Comparison of ENCODE assay signal across 8 mouse cellular contexts in the genomic region with DNA sequence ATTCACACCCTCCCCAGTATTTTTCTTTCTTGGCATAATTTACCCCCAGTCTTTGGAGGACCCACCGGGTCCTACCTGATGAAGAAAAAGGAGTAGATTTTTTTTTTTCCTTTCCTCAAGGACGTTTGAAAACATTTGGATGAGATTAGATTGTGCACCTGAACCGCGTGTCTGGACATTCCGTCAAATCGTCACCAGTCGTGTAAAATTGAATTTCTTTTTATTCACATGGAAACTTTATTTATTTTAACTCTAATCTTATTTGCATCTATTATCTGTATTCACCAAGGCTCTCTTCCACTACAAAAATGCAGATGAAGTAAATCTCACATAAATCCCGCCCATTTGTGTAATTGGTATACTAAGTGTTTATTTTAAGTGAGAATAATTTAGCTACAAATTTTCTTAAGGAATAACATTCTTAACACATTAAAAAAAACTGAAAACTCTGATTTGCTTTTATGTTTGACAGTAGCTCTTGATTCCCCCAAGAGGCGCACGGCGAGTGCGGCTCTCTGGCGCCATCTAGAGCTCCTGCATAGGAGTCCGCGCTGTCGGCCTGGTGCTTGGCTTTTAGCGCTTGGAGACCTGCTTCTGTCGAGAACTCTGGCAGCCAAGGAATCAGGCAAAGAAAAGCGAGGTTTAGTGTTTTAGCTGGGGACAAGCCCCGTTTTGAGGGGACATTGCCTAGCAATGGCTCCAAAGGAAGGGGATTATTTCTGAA. TPM values are rescaled to one million over a fixed set of nuclear protein-coding genes. Genes with fewer than 3 reads are reported as not detected.
A peak's percentile ranks its signal among the peaks of the same experiment; 100 is the strongest.
DNase-seq lines count a peak whose midpoint lies in the region; ATAC-seq and TF ChIP-seq lines count a peak whose summit lies in the region.

No protein-coding gene starts in this region.

- TF ChIP-seq EP300 in heart, adult 2 months (IDR thresholded peaks at IDR 0.05; ENCODE audit: insufficient read depth, low read depth, low read length) = peak; percentile 59; the same call in 1 of the 2 replicates

- peaks cover 34% of the 10 kb centered on the region for H3K4me1 ChIP-seq in embryonic facial prominence, embryonic 12.5 days
- H3K4me1 ChIP-seq in heart, adult 2 months (ENCODE audit: control insufficient read depth, insufficient read depth, low read length) = peaks cover 2% of the 10 kb centered on the region; the same call in 1 of the 2 replicates
- H3K4me1 ChIP-seq in kidney, adult 2 months (ENCODE audit: control insufficient read depth, insufficient read depth, low read length) = no peaks in the 10 kb centered on the region; the same call in none of the 2 replicates
- peaks cover 48% of the 10 kb centered on the region for H3K4me1 ChIP-seq in limb, embryonic 12.5 days (replicated peaks)
- H3K4me1 ChIP-seq in midbrain, embryonic 15.5 days = peaks cover 46% of the 10 kb centered on the region
- H3K4me1 ChIP-seq in spleen, adult 2 months (ENCODE audit: control insufficient read depth, insufficient read depth, insufficient read length) = peaks cover 34% of the 10 kb centered on the region

- 2% methylated on average over 20 of the region's 20 CpGs for WGBS in embryonic facial prominence, embryonic 12.5 days
- WGBS in heart, adult 2 months = 8% methylated on average over 20 of the region's 20 CpGs
- 5% methylated on average over 20 of the region's 20 CpGs for WGBS in kidney, adult 2 months
- WGBS in limb, embryonic 12.5 days = 2% methylated on average over 20 of the region's 20 CpGs
- under 1% methylated on average over 20 of the region's 20 CpGs for WGBS in midbrain, embryonic 15.5 days
- 3% methylated on average over 20 of the region's 20 CpGs for WGBS in spleen, adult 2 months

- intact Hi-C loops in heart, adult 2 months (cut with DNase I) = loop anchor here (1.0 to 10.0 kb wide), 7 partner anchors 63 to 1731 kb away; a partner anchor contains a TSS

- no peak overlapping the region for H3K4me3 ChIP-seq in embryonic facial prominence, embryonic 12.5 days
- no peak overlapping the region for H3K4me3 ChIP-seq in heart, adult 2 months
- no peak overlapping the region for H3K4me3 ChIP-seq in kidney, adult 2 months (ENCODE audit: insufficient read depth, low read depth, low read length)
- H3K4me3 ChIP-seq in limb, embryonic 12.5 days (replicated peaks) = peak overlapping the region; percentile 29
- H3K4me3 ChIP-seq in midbrain, embryonic 15.5 days = peak overlapping the region; percentile 24; the same call in 1 of the 2 replicates
- no peak overlapping the region for H3K4me3 ChIP-seq in spleen, adult 2 months (ENCODE audit: extremely low read depth, insufficient read depth, insufficient read length)

- peak; percentile 75 for DNase-seq in 3134 (ENCODE audit: extremely low read depth, insufficient read length, low spot score)
- DNase-seq in adrenal gland, postnatal 25 days = peak; percentile 89
- peak; percentile 86 to 90 for DNase-seq in heart, adult 2 months
- peak; percentile 90 for DNase-seq in kidney, adult 2 months
- DNase-seq in spleen, adult 2 months (ENCODE audit: low read depth in 1 of 2, low spot score in 2 of 2) = peak; percentile 79 to 85

- H3K9ac ChIP-seq in embryonic facial prominence, embryonic 12.5 days = 0 out of 2 replicates have a peak overlapping the region, but pooled peaks have one; percentile 9
- no peak overlapping the region for H3K9ac ChIP-seq in heart, adult 2 months (ENCODE audit: low read depth, low read length)
- H3K9ac ChIP-seq in limb, embryonic 12.5 days (replicated peaks) = no peak overlapping the region
- no peak overlapping the region for H3K9ac ChIP-seq in midbrain, embryonic 15.5 days

- TF ChIP-seq POLR2A in heart, adult 2 months (IDR thresholded peaks at IDR 0.05; ENCODE audit: insufficient read depth, low read depth, low read length) = no peak
- TF ChIP-seq POLR2A in kidney, adult 2 months (IDR thresholded peaks at IDR 0.05; ENCODE audit: low read depth, low read length) = no peak
- no peak for TF ChIP-seq POLR2A in spleen, adult 2 months (IDR thresholded peaks at IDR 0.05; ENCODE audit: low read depth, low read length)

- H3K27ac ChIP-seq in embryonic facial prominence, embryonic 12.5 days = no peak overlapping the region
- H3K27ac ChIP-seq in heart, adult 2 months = no peak overlapping the region
- no peak overlapping the region for H3K27ac ChIP-seq in kidney, adult 2 months (ENCODE audit: insufficient read depth, low read depth, low read length)
- no peak overlapping the region for H3K27ac ChIP-seq in limb, embryonic 12.5 days
- H3K27ac ChIP-seq in midbrain, embryonic 15.5 days = peak overlapping the region; percentile 65
- no peak overlapping the region for H3K27ac ChIP-seq in spleen, adult 2 months (ENCODE audit: insufficient read depth, low read length)

- no peak; the same call in none of the 2 replicates for TF ChIP-seq CTCF in heart, adult 2 months (IDR thresholded peaks at IDR 0.05)
- peak; percentile 94 for TF ChIP-seq CTCF in kidney, adult 2 months (conservative IDR thresholded peaks at IDR 0.05; ENCODE audit: insufficient read depth, insufficient read length, low read depth, low read length)
- peak; percentile 99 for TF ChIP-seq CTCF in spleen, adult 2 months (IDR thresholded peaks at IDR 0.05; ENCODE audit: extremely low read depth, insufficient read depth, insufficient read length, insufficient replicate concordance)

- H3K27me3 ChIP-seq in embryonic facial prominence, embryonic 12.5 days = peaks cover 53% of the 10 kb centered on the region
- peaks cover 41% of the 10 kb centered on the region for H3K27me3 ChIP-seq in heart, adult 2 months (ENCODE audit: control insufficient read depth, insufficient read depth, low read length)
- peaks cover 23% of the 10 kb centered on the region for H3K27me3 ChIP-seq in kidney, adult 2 months (replicated peaks; ENCODE audit: control insufficient read depth, insufficient read depth, low read length)
- H3K27me3 ChIP-seq in limb, embryonic 12.5 days = peaks cover 71% of the 10 kb centered on the region
- H3K27me3 ChIP-seq in midbrain, embryonic 15.5 days (replicated peaks) = peaks cover 52% of the 10 kb centered on the region
- peaks cover 47% of the 10 kb centered on the region for H3K27me3 ChIP-seq in spleen, adult 2 months (ENCODE audit: control insufficient read depth, insufficient read depth, low read length)

- no peaks in the 10 kb centered on the region for H3K36me3 ChIP-seq in embryonic facial prominence, embryonic 12.5 days
- no peaks in the 10 kb centered on the region for H3K36me3 ChIP-seq in heart, adult 2 months (ENCODE audit: control insufficient read depth, insufficient read depth, low read length)
- no peaks in the 10 kb centered on the region for H3K36me3 ChIP-seq in kidney, adult 2 months (ENCODE audit: control insufficient read depth, insufficient read depth, low read length)
- no peaks in the 10 kb centered on the region for H3K36me3 ChIP-seq in limb, embryonic 12.5 days
- no peaks in the 10 kb centered on the region for H3K36me3 ChIP-seq in midbrain, embryonic 15.5 days (replicated peaks)
- no peaks in the 10 kb centered on the region for H3K36me3 ChIP-seq in spleen, adult 2 months (ENCODE audit: control insufficient read depth, insufficient read depth, low read length)

- H3K9me3 ChIP-seq in embryonic facial prominence, embryonic 12.5 days = no peaks in the 10 kb centered on the region
- H3K9me3 ChIP-seq in limb, embryonic 12.5 days = no peaks in the 10 kb centered on the region
- no peaks in the 10 kb centered on the region for H3K9me3 ChIP-seq in midbrain, embryonic 15.5 days

- no peak for ATAC-seq in embryonic facial prominence, embryonic 12.5 days (ENCODE audit: insufficient number of reproducible peaks, insufficient read depth, low FRiP score, low TSS enrichment)
- ATAC-seq in limb, embryonic 12.5 days (ENCODE audit: insufficient number of reproducible peaks, insufficient read depth, low FRiP score, low TSS enrichment, low read depth) = no peak
- peak; percentile 83 for ATAC-seq in midbrain, embryonic 15.5 days (replicated peaks)

- no peaks in the 10 kb centered on the region for H3K79me2 ChIP-seq in heart, adult 2 months (replicated peaks; ENCODE audit: control insufficient read depth, insufficient read depth, low read length)

- peak overlapping the region; percentile 37 for H3K4me2 ChIP-seq in embryonic facial prominence, embryonic 12.5 days (replicated peaks)
- H3K4me2 ChIP-seq in limb, embryonic 12.5 days = peak overlapping the region; percentile 54
- peak overlapping the region; percentile 34 for H3K4me2 ChIP-seq in midbrain, embryonic 15.5 days

RNA-seq across cellular contexts. Expression of a gene that starts 6.6 kb away (rescaled TPM):
- not detected in 2 replicates for total RNA-seq in adrenal gland, postnatal 25 days (2021)
- polyA plus RNA-seq in embryonic facial prominence, embryonic 12.5 days (2016; fragmentation: Nextera tagmentation; extraction: Ambion mirVana) = 0.90 and 1.6 TPM in 2 replicates
- not detected for total RNA-seq in heart, adult 2 months (2021)
- polyA plus RNA-seq in heart, adult 2 months (2012; rRNA removed) = not detected in 2 replicates
- not detected in 2 replicates for polyA plus RNA-seq in kidney, adult 2 months (2012; rRNA removed)
- polyA plus RNA-seq in limb, embryonic 12.5 days (2016; fragmentation: Nextera tagmentation; extraction: Ambion mirVana) = 2.5 and 3.0 TPM in 2 replicates
- polyA plus RNA-seq in midbrain, embryonic 15.5 days (2015; fragmentation: Nextera tagmentation; extraction: Ambion mirVana) = 3.5 and 5.3 TPM in 2 replicates
- not detected in 2 replicates for polyA plus RNA-seq in spleen, adult 2 months (2012; rRNA removed)

RNA-seq across cellular contexts. Expression of a gene that starts 34.1 kb away (rescaled TPM):
- 24.1 and 29.1 TPM in 2 replicates for total RNA-seq in adrenal gland, postnatal 25 days (2021)
- 13.9 and 16.2 TPM in 2 replicates for polyA plus RNA-seq in embryonic facial prominence, embryonic 12.5 days (2016; fragmentation: Nextera tagmentation; extraction: Ambion mirVana)
- 10 to 100 TPM; 24.0 to 27.8 TPM for total RNA-seq in heart, adult 2 months (2021)
- polyA plus RNA-seq in heart, adult 2 months (2012; rRNA removed) = 11.4 and 24.5 TPM in 2 replicates
- 14.7 and 18.1 TPM in 2 replicates for polyA plus RNA-seq in kidney, adult 2 months (2012; rRNA removed)
- 17.9 and 18.7 TPM in 2 replicates for polyA plus RNA-seq in limb, embryonic 12.5 days (2016; fragmentation: Nextera tagmentation; extraction: Ambion mirVana)
- polyA plus RNA-seq in midbrain, embryonic 15.5 days (2015; fragmentation: Nextera tagmentation; extraction: Ambion mirVana) = 6.9 and 7.7 TPM in 2 replicates
- polyA plus RNA-seq in spleen, adult 2 months (2012; rRNA removed) = 2.3 and 2.9 TPM in 2 replicates

RNA-seq across cellular contexts. Expression of a gene that starts 34.2 kb away (rescaled TPM):
- total RNA-seq in adrenal gland, postnatal 25 days (2021) = 22.7 and 27.6 TPM in 2 replicates
- polyA plus RNA-seq in embryonic facial prominence, embryonic 12.5 days (2016; fragmentation: Nextera tagmentation; extraction: Ambion mirVana) = 26.8 and 29.7 TPM in 2 replicates
- 10 to 100 TPM; 11.9 to 14.3 TPM for total RNA-seq in heart, adult 2 months (2021)
- polyA plus RNA-seq in heart, adult 2 months (2012; rRNA removed) = 2.5 and 4.7 TPM in 2 replicates
- 3.8 and 5.5 TPM in 2 replicates for polyA plus RNA-seq in kidney, adult 2 months (2012; rRNA removed)
- 26.0 and 27.3 TPM in 2 replicates for polyA plus RNA-seq in limb, embryonic 12.5 days (2016; fragmentation: Nextera tagmentation; extraction: Ambion mirVana)
- 26.2 and 27.4 TPM in 2 replicates for polyA plus RNA-seq in midbrain, embryonic 15.5 days (2015; fragmentation: Nextera tagmentation; extraction: Ambion mirVana)
- 1.3 and 1.5 TPM in 2 replicates for polyA plus RNA-seq in spleen, adult 2 months (2012; rRNA removed)

RNA-seq across cellular contexts. Expression of a gene that starts 59.6 kb away (rescaled TPM):
- total RNA-seq in adrenal gland, postnatal 25 days (2021) = 46.2 and 52.6 TPM in 2 replicates
- polyA plus RNA-seq in embryonic facial prominence, embryonic 12.5 days (2016; fragmentation: Nextera tagmentation; extraction: Ambion mirVana) = 106 and 108 TPM in 2 replicates
- total RNA-seq in heart, adult 2 months (2021) = 10 to 100 TPM; 37.8 to 39.0 TPM
- polyA plus RNA-seq in heart, adult 2 months (2012; rRNA removed) = 6.9 and 15.9 TPM in 2 replicates
- 4.3 and 8.2 TPM in 2 replicates for polyA plus RNA-seq in kidney, adult 2 months (2012; rRNA removed)
- polyA plus RNA-seq in limb, embryonic 12.5 days (2016; fragmentation: Nextera tagmentation; extraction: Ambion mirVana) = 120 and 121 TPM in 2 replicates
- polyA plus RNA-seq in midbrain, embryonic 15.5 days (2015; fragmentation: Nextera tagmentation; extraction: Ambion mirVana) = 84.1 and 91.3 TPM in 2 replicates
- 2.2 and 2.9 TPM in 2 replicates for polyA plus RNA-seq in spleen, adult 2 months (2012; rRNA removed)

Comparison
In these comparisons a context has a peak if more than half of its experiments do, and no peak if none do; other contexts are left out.
1. H3K4me3 ChIP-seq: peak in limb, embryonic 12.5 days (single experiment) and midbrain, embryonic 15.5 days (single experiment); none in embryonic facial prominence, embryonic 12.5 days (single experiment), heart, adult 2 months (single experiment), kidney, adult 2 months (single experiment) and spleen, adult 2 months (single experiment).
2. Peak in every context shown above with its lines, with median percentiles within 50 percentile points of each other: DNase-seq and H3K4me2 ChIP-seq.